Mouse (Mus musculus) liver, embryonic 16.5 days (tissue): ENCODE measurements at regions not wholly inside any gene's neighbourhood (a gene's known extent, or its start where the extent isn't known, plus 50 kb on each side); places are given as distances from the start of the nearest gene placed in this dataset.

Experiments used
- ATAC-seq: fragments of 200-750 bp; cut with Nextera tagmentation; 2 replicates; pipeline ENCODE4 v1.8.0; 2017; ENCODE audit warnings: low read depth, mild to moderate bottlenecking, moderate number of reproducible peaks, moderate library complexity
- H3K27ac ChIP-seq: fragments of 300-500 bp; sonication (generic); 2 replicates; pipeline ENCODE4 v1.5.1; 2014; ENCODE audit warnings: mild to moderate bottlenecking, low read length
- H3K27me3 ChIP-seq: fragments of 300-500 bp; sonication (generic); 2 replicates; pipeline ENCODE4 v1.6.1; 2014; ENCODE audit warnings: low read depth, low read length, mixed read lengths; ENCODE audit not compliant: control insufficient read depth, insufficient read depth
- H3K36me3 ChIP-seq: fragments of 300-500 bp; sonication (generic); 2 replicates; pipeline ENCODE4 v1.6.1; 2014; ENCODE audit warnings: mild to moderate bottlenecking; ENCODE audit not compliant: control insufficient read depth, insufficient read depth
- H3K4me1 ChIP-seq: fragments of 300-500 bp; sonication (generic); 2 replicates; pipeline ENCODE4 v1.6.1; 2014; ENCODE audit warnings: low read depth, low read length, mixed read lengths; ENCODE audit not compliant: control insufficient read depth
- H3K4me2 ChIP-seq: fragments of 300-500 bp; sonication (generic); 2 replicates; pipeline ENCODE4 v1.6.1; 2014; ENCODE audit warnings: low read depth, low read length, mixed read lengths
- H3K4me3 ChIP-seq: fragments of 300-500 bp; sonication (generic); 2 replicates; pipeline ENCODE4 v1.5.1; 2014; ENCODE audit warnings: low read depth, mild to moderate bottlenecking, low read length
- H3K9ac ChIP-seq: fragments of 300-500 bp; sonication (generic); 2 replicates; pipeline ENCODE4 v1.6.1; 2014; ENCODE audit warnings: low read depth, low read length
- H3K9me3 ChIP-seq: fragments of 300-500 bp; sonication (generic); replicated peaks from 2 replicates; pipeline ENCODE4 v1.6.1; 2016; ENCODE audit warnings: low read length; ENCODE audit not compliant: control insufficient read depth
- WGBS: fragments of 180-500 bp; shearing (Covaris S2); extraction: QIAGEN DNeasy Blood & Tissue Kit; methylation state at CpG from one replicate; pipeline ENCODE4 v1.1.7; 2014; ENCODE audit not compliant: insufficient replicate concordance; 5-methylcytosine and 5-hydroxymethylcytosine counted together

DNA sequence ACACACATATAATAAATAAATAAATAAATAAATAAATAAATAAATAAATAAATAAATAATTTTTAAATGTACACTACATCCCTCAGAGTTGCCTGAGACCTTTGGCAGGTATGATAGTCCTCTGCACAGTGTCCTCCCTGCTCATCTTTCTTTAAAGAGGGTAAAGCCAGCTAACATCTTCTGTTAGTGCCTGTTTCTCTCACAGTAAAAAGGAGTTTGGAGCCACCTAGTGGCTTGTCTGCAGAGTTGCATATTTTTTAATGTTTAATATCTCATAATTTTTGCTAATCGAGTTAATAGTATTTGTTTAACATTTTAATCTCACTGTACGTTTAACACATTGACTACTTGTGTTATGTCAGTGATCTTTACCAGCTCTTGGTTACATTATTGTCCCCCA is 213.5 kb upstream of the Pkdcc start:
- H3K36me3 ChIP-seq, result no peaks in the 10 kb centered on the region
- H3K4me3 ChIP-seq, result no peak overlapping the region
- WGBS, result 6% methylated on average over 2 of the region's 2 CpGs
- H3K4me1 ChIP-seq, result no peaks in the 10 kb centered on the region
- H3K9me3 ChIP-seq, result no peaks in the 10 kb centered on the region
- ATAC-seq, result no peak
- no peak overlapping the region for H3K27ac ChIP-seq
- H3K9ac ChIP-seq, result no peak overlapping the region
- H3K4me2 ChIP-seq, result no peak overlapping the region
- H3K27me3 ChIP-seq, result no peaks in the 10 kb centered on the region

DNA sequence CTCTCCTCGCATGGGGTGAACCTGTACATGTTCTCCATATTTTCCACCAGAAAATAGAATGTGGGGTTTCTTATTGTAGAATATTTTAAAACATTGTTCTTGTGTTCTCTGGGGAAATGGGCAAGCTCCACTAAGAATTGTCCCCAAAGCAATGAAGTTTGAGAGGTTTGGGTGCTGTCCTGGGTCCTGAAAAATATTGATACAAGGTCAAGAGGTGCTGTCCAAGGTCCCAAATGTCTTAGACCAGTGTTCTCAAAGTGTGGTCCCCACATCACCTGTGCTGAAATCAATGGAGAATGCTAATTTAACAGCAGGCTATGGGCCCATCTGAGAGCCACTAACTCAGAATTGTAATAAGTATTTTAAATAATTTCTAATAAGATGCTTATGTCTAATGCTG is 204.2 kb upstream of the Pkdcc start:
- no peak overlapping the region for H3K9ac ChIP-seq

GRCm38 (mm10) chr17:83015656-83016055 is 199.4 kb upstream of the Pkdcc start:
- Histone ChIP-seq H3K27me3 (no peaks in the 10 kb centered on the region), H3K4me3 (no peak overlapping the region), H3K36me3 (no peaks in the 10 kb centered on the region), H3K9me3 (no peaks in the 10 kb centered on the region), H3K9ac (no peak overlapping the region), H3K4me1 (no peaks in the 10 kb centered on the region), H3K4me2 (no peak overlapping the region), H3K27ac (no peak overlapping the region)
- 25% methylated on average over 2 of the region's 2 CpGs for WGBS
- ATAC-seq, result no peak

More for the DNA sequence above, 204.2 kb upstream of the Pkdcc start:
- no peak for ATAC-seq
- H3K27me3 ChIP-seq, result no peaks in the 10 kb centered on the region
- no peak overlapping the region for H3K27ac ChIP-seq
- no peaks in the 10 kb centered on the region for H3K36me3 ChIP-seq
- H3K9me3 ChIP-seq, result no peaks in the 10 kb centered on the region
- no peak overlapping the region for H3K4me2 ChIP-seq
- WGBS, result 76% methylated on average over 1 of the region's 1 CpGs
- H3K4me3 ChIP-seq, result no peak overlapping the region
- no peaks in the 10 kb centered on the region for H3K4me1 ChIP-seq

DNA sequence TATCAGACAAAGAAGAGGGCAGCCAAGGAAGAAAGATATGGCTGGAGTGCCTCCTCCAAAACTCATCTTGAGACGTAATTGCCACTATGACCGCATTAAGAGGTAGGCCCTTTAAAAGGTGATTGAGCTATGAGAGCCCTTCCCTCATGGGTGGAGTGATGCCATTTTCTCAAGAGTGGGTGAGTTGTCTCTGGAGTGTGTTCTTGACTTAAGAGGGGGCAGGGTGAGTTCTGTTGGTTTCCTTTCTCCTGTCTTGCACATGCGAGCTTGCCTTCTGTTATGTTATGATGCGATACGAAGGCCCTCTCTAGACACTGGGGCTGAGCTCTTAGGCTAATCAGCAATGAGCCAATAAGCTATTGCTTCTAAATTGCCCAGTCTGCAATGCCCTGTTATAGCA is 198.2 kb upstream of the Pkdcc start:
- Histone ChIP-seq H3K4me1 (no peaks in the 10 kb centered on the region), H3K27me3 (no peaks in the 10 kb centered on the region), H3K27ac (no peak overlapping the region), H3K9ac (no peak overlapping the region), H3K9me3 (no peaks in the 10 kb centered on the region), H3K4me2 (no peak overlapping the region), H3K4me3 (no peak overlapping the region), H3K36me3 (no peaks in the 10 kb centered on the region)
- no peak for ATAC-seq
- 80% methylated on average over 5 of the region's 5 CpGs for WGBS

GRCm38 (mm10) chr17:83019267-83019666 is 195.8 kb upstream of the Pkdcc start:
- Histone ChIP-seq H3K4me3 (no peak overlapping the region), H3K27me3 (no peaks in the 10 kb centered on the region), H3K27ac (no peak overlapping the region), H3K9me3 (no peaks in the 10 kb centered on the region), H3K9ac (no peak overlapping the region), H3K4me1 (no peaks in the 10 kb centered on the region), H3K36me3 (no peaks in the 10 kb centered on the region), H3K4me2 (no peak overlapping the region)
- 53% methylated on average over 5 of the region's 5 CpGs for WGBS
- no peak for ATAC-seq

- Histone ChIP-seq H3K4me1 (no peaks in the 10 kb centered on the region), H3K9ac (no peak overlapping the region), H3K27ac (no peak overlapping the region), H3K9me3 (no peaks in the 10 kb centered on the region), H3K27me3 (no peaks in the 10 kb centered on the region), H3K4me3 (no peak overlapping the region), H3K36me3 (no peaks in the 10 kb centered on the region), H3K4me2 (no peak overlapping the region)
- no peak for ATAC-seq
- WGBS, result 62% methylated on average over 10 of the region's 10 CpGs
These were observed 194.5 kb upstream of the Pkdcc start for GRCm38 (mm10) chr17:83020576-83020975.

- H3K4me2 ChIP-seq, result no peak overlapping the region
- ATAC-seq, result no peak
- H3K36me3 ChIP-seq, result no peaks in the 10 kb centered on the region
- H3K27me3 ChIP-seq, result no peaks in the 10 kb centered on the region
- H3K27ac ChIP-seq, result no peak overlapping the region
- H3K9ac ChIP-seq, result no peak overlapping the region
- no peaks in the 10 kb centered on the region for H3K9me3 ChIP-seq
- 12% methylated on average over 5 of the region's 5 CpGs for WGBS
- no peak overlapping the region for H3K4me3 ChIP-seq
- no peaks in the 10 kb centered on the region for H3K4me1 ChIP-seq
These were observed 189.7 kb upstream of the Pkdcc start for GRCm38 (mm10) chr17:83025340-83025816.

DNA sequence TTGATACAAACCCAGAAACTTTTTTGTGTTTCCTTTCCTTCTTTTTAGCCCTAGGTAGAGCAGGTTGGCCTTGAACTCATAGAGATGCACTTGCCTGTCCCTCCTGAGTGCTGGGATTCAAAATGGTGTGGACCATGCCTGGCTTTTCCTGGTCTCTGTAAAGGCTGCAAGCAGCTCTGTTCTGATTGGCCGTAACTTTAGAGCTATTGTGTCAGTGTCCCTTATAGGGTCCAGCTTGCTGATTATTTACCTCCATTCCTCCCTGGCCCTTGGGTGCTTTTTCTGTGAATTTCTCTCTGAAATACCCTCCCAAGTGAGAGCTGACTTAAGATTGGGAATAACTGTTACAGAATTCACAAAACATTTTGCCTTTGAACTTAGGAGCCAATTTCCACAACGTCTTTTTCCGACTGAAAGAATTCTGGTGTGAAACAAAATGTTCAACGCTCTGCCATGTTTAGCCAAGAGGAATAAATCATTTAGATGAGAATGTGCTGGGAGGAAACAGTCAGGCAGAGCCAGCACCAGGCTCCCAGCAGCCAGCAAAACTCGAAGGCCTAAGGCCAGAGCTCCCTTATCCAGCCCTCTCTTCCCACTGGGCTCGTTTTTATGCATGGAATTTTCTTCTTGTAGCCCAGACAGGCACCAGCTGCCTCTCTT is 180.0 kb upstream of the Pkdcc start:
- H3K9ac ChIP-seq, result no peak overlapping the region
- WGBS, result 56% methylated on average over 6 of the region's 6 CpGs

DNA sequence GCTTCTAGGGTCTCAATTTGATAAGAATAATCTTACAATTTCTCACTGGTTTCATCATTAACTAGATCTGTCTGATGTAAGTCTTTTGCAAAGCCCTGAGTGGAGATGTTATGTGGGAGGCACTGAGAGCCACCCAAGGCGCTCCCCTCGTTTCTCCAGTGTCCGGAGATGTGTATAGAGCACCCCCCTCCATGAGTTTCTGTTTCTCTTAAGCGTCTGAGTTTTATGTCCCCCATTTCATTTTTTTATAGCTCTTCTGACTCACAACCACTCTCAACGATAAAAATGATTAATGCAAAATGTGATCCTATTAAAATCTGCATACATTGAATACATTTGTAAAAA is 179.5 kb upstream of the Pkdcc start:
- no peaks in the 10 kb centered on the region for H3K4me1 ChIP-seq
- H3K9ac ChIP-seq, result no peak overlapping the region
- no peaks in the 10 kb centered on the region for H3K27me3 ChIP-seq
- WGBS, result 62% methylated on average over 5 of the region's 5 CpGs
- no peak overlapping the region for H3K4me2 ChIP-seq
- no peaks in the 10 kb centered on the region for H3K36me3 ChIP-seq
- no peak overlapping the region for H3K27ac ChIP-seq
- H3K4me3 ChIP-seq, result no peak overlapping the region
- no peak for ATAC-seq
- no peaks in the 10 kb centered on the region for H3K9me3 ChIP-seq

More for the DNA sequence above, 180.0 kb upstream of the Pkdcc start:
- Histone ChIP-seq H3K27me3 (no peaks in the 10 kb centered on the region), H3K4me2 (no peak overlapping the region), H3K27ac (no peak overlapping the region), H3K4me1 (no peaks in the 10 kb centered on the region), H3K36me3 (no peaks in the 10 kb centered on the region), H3K9me3 (no peaks in the 10 kb centered on the region), H3K4me3 (no peak overlapping the region)
- ATAC-seq, result no peak
